Mouse (Mus musculus): ENCODE results near the gene Zdhhc17.

Gene Zdhhc17

GRCm38 (mm10) chr10:110951748-110952147 lies 58.2 kb downstream of the Zdhhc17 start:
- no peak for DNase-seq

GRCm38 (mm10) chr10:110951112-110951511 lies 58.8 kb downstream of the Zdhhc17 start:
- no peak for DNase-seq

GRCm38 (mm10) chr10:110947574-110947973 lies 62.4 kb downstream of the Zdhhc17 start:
- DNase-seq = no peak

- no peak for DNase-seq
These were observed 64.0 kb downstream of the Zdhhc17 start for GRCm38 (mm10) chr10:110945966-110946365.

- DNase-seq = no peak
These were observed 65.8 kb downstream of the Zdhhc17 start for GRCm38 (mm10) chr10:110944175-110944574.

GRCm38 (mm10) chr10:110942806-110943205 lies 67.1 kb downstream of the Zdhhc17 start:
- no peak for DNase-seq

GRCm38 (mm10) chr10:110941968-110942367 lies 68.0 kb downstream of the Zdhhc17 start:
- DNase-seq = no peak

GRCm38 (mm10) chr10:110940740-110941398 lies 69.1 kb downstream of the Zdhhc17 start:
- no peak for DNase-seq

- DNase-seq = no peak
These were observed 70.2 kb downstream of the Zdhhc17 start for GRCm38 (mm10) chr10:110939717-110940116.

- peak; percentile 49 for DNase-seq
These were observed 70.9 kb downstream of the Zdhhc17 start for GRCm38 (mm10) chr10:110938841-110939549.

GRCm38 (mm10) chr10:110938361-110938760 lies 71.6 kb downstream of the Zdhhc17 start:
- no peak for DNase-seq

- DNase-seq = no peak
These were observed 74.3 kb downstream of the Zdhhc17 start for GRCm38 (mm10) chr10:110935669-110936068.

- peak; percentile 45 for DNase-seq
These were observed 74.9 kb downstream of the Zdhhc17 start for GRCm38 (mm10) chr10:110935081-110935480.

- DNase-seq = no peak
These were observed 76.4 kb downstream of the Zdhhc17 start for GRCm38 (mm10) chr10:110933584-110933983.

- peak; percentile 62 for DNase-seq
These were observed 77.9 kb downstream of the Zdhhc17 start for GRCm38 (mm10) chr10:110931913-110932560.

- DNase-seq = no peak
These were observed 78.6 kb downstream of the Zdhhc17 start for GRCm38 (mm10) chr10:110931161-110931912.

GRCm38 (mm10) chr10:110929756-110930155 lies 80.2 kb downstream of the Zdhhc17 start:
- DNase-seq = peak; percentile 54

GRCm38 (mm10) chr10:110927491-110927890 lies 82.4 kb downstream of the Zdhhc17 start:
- DNase-seq = peak; percentile 48

GRCm38 (mm10) chr10:110922612-110923011 lies 87.3 kb downstream of the Zdhhc17 start:
- no peak for DNase-seq

GRCm38 (mm10) chr10:110921890-110922289 lies 88.0 kb downstream of the Zdhhc17 start:
- no peak for DNase-seq

- no peak for DNase-seq
These were observed 89.5 kb downstream of the Zdhhc17 start for GRCm38 (mm10) chr10:110920368-110920950.

GRCm38 (mm10) chr10:110919531-110920343 lies 90.2 kb downstream of the Zdhhc17 start, which contains the start of gene Csrp2:
Csrp2 (plus strand) TSS chr10:110919789.
- DNase-seq = peak; percentile 95

Data from kidney, postnatal 10 days (tissue).